Mouse (Mus musculus): Measurements from ENCODE around the gene Nfrkb.

GRCm38 (mm10) chr9:31404311-31404710, 18.3 kb downstream of the Nfrkb start:
- no peak for TF ChIP-seq POLR2A (IDR thresholded peaks at IDR 0.05; ENCODE audit: borderline replicate concordance, control insufficient read depth, low read depth, low read length)
- no peak for TF ChIP-seq CTCF (IDR thresholded peaks at IDR 0.05; ENCODE audit: control insufficient read depth, insufficient read depth, low read length)

Data from bone marrow, adult 2 months (tissue).